Mouse (Mus musculus): ENCODE data around the gene 1700037H04Rik. TPM values are rescaled to one million over a fixed set of nuclear protein-coding genes. Genes with fewer than 3 reads are reported as not detected.

The 1700037H04Rik gene
- polyA plus RNA-seq, 1 experiment from 2014 or later, result 71.2 TPM

DNA sequence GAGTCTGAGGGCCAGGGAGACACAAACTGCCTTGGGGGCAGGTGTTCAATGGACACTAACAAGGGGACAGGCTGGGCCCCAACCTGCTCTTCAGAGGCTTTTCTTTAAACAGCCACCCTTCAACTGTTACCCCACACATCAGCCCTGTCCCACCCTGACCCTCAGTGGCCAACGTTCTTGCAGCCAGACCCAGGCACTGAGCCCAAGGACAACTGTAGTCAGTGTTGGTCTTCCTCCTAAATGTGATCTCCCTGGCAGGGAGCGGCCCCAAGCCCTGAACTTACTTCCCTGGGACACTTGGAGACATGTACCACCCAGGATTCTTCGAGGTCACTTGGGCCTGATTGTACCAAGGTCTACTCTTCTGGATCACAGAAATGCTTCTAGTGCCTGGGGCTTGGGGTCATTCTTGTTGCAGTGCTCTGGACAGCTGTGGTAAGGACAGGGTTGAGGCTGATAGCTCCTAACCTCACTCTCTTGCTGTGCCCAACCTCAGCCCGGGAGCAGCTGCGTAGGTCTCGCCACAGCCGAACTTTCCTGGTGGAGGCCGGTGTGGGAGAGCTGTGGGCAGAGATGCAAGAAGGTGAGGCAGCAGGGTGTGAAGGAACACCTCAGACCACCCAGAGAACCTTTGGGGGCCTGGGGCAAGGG lies 18.4 kb downstream of the 1700037H04Rik start:
- 90% methylated on average over 8 of the region's 8 CpGs for WGBS

DNA sequence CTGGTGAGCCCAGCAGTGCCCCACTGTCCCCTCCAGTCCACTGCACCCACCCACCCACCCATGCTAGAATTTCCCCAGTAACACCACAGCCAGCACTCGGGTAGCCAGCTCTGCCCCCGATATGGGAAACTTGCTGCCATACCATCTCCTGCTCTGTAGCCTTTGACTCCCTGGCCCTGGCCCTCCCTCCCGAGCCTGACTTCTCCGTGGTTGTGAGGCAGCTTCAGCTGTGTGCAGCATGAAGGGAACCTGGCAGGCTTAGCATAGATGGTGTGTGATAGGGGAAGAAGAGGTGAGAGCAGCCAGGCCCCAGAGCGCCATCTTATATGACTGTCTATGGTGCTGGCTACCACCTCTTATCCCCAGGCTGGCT lies 19.4 kb downstream of the 1700037H04Rik start:
- Histone ChIP-seq H3K9me3 (no peaks in the 10 kb centered on the region), H3K27ac (no peak overlapping the region), H3K4me3 (no peak overlapping the region), H3K27me3 (replicated peaks) (no peaks in the 10 kb centered on the region), H3K4me2 (no peak overlapping the region), H3K9ac (no peak overlapping the region), H3K36me3 (replicated peaks) (0 out of 2 replicates have a peak, but pooled peaks cover 9% of the 10 kb centered on the region), H3K4me1 (no peaks in the 10 kb centered on the region)
- 78% methylated on average over 5 of the region's 5 CpGs for WGBS
- no peak for ATAC-seq (replicated peaks)

More for the DNA sequence above, 18.4 kb downstream of the 1700037H04Rik start:
- H3K27ac ChIP-seq, result no peak overlapping the region
- no peak for ATAC-seq (replicated peaks)
- no peak overlapping the region for H3K4me2 ChIP-seq
- H3K36me3 ChIP-seq (replicated peaks), result peaks cover 15% of the 10 kb centered on the region; the same call in 1 of the 2 replicates
- H3K9ac ChIP-seq, result no peak overlapping the region
- no peaks in the 10 kb centered on the region for H3K9me3 ChIP-seq
- no peaks in the 10 kb centered on the region for H3K4me1 ChIP-seq
- no peaks in the 10 kb centered on the region for H3K27me3 ChIP-seq (replicated peaks)
- no peak overlapping the region for H3K4me3 ChIP-seq

DNA sequence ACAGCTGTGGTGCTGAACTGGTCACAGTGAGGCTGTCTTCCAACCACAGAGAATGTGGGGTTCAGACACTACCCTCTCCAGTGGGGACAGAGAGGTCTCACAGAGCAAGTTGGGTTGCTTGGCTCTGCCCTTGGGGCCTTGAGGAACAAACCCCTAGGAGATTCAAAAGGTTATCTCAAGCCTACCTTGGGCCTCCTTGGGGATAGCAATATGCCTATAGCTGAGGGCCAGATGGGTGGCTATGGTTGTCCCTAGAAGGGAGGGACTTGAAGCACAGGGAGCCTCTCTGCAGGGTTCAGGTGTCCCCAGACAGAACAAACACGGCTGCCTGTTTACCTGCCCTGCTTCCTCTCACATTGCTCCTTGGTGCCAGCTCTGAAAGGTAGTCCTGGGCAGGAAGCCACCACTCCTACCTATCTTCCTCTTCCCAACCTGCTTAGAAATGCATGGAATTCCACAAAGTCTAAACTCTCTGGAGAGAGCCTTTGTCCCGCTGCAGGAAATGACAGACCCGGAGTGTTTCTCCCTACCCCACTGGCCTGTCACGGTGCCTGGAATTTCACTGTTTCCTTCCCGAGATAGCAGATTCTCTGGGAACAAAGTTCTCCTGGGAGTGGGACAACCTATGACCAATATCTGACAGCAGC lies 19.9 kb downstream of the 1700037H04Rik start:
- WGBS, result 64% methylated on average over 5 of the region's 5 CpGs
- Histone ChIP-seq H3K27me3 (replicated peaks) (no peaks in the 10 kb centered on the region), H3K4me1 (no peaks in the 10 kb centered on the region), H3K36me3 (replicated peaks) (0 out of 2 replicates have a peak, but pooled peaks cover 7% of the 10 kb centered on the region), H3K9ac (no peak overlapping the region), H3K4me2 (no peak overlapping the region), H3K9me3 (no peaks in the 10 kb centered on the region), H3K4me3 (no peak overlapping the region), H3K27ac (no peak overlapping the region)
- ATAC-seq (replicated peaks), result no peak

DNA sequence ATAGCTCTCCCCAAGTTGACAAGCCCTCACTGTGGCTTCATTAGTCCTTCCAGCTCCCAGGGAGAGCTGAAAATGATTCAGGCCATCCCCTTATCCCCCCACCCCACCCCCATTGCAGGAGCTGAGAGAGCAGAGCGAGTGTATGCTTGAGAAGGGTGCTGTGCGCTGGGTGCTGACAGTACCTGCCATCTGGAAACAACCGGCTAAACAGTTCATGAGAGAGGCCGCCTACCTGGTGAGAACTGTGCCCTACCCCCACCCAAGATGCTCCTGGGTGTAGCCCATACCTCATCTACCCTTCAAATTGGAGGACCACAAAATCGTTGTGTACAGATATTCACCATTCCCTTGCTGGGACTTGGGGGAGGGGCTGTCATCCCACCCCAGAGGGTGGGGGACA lies 20.6 kb downstream of the 1700037H04Rik start:
- Histone ChIP-seq H3K4me1 (no peaks in the 10 kb centered on the region), H3K9ac (no peak overlapping the region), H3K27me3 (replicated peaks) (no peaks in the 10 kb centered on the region), H3K4me3 (no peak overlapping the region), H3K27ac (no peak overlapping the region), H3K36me3 (replicated peaks) (no peaks in the 10 kb centered on the region), H3K9me3 (no peaks in the 10 kb centered on the region), H3K4me2 (no peak overlapping the region)
- ATAC-seq (replicated peaks), result no peak
- WGBS, result 94% methylated on average over 5 of the region's 5 CpGs

DNA sequence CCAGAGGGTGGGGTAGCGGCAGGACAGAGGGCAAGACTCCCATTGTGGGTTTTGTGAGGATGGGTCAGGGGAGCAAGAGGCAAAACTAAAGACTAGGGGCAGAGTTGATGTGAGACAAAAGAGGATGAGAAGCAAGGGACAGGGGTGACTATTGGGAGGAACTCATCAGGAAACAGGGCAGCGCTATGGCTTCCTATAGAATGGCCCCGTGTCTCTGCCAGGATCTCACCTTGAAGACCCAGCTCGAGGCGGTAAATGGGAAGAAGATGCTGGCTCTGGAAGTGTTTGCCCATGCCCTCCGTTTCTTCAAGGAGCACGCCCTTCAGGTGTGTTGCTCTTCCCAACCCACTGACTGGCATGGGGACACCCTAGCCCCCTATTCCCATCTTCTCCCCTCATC lies 21.1 kb downstream of the 1700037H04Rik start:
- Histone ChIP-seq H3K4me2 (no peak overlapping the region), H3K36me3 (replicated peaks) (no peaks in the 10 kb centered on the region), H3K4me3 (no peak overlapping the region), H3K27ac (no peak overlapping the region), H3K27me3 (replicated peaks) (no peaks in the 10 kb centered on the region), H3K9me3 (no peaks in the 10 kb centered on the region), H3K4me1 (no peaks in the 10 kb centered on the region), H3K9ac (no peak overlapping the region)
- ATAC-seq (replicated peaks), result no peak
- WGBS, result 86% methylated on average over 7 of the region's 7 CpGs

DNA sequence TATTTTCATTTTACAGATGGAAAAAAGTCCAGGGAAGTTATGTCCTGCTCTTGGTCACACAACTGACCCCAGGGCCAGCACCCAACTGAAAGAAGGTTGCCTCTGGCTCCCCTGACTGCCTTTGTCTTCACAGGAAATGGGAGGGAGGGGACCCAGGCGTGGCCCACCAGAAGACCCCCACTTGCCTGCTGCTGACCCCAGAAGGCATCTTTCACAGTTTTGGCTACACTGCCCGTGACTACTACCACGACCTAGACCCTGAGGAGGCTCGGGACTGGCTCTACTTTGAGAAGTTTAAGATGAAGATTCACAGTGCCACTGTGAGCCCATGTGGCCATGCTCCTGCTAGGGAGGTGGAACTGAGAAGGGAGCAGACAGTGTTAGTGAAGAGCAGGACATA lies 21.6 kb downstream of the 1700037H04Rik start:
- Histone ChIP-seq H3K4me3 (no peak overlapping the region), H3K27ac (no peak overlapping the region), H3K9ac (no peak overlapping the region), H3K36me3 (replicated peaks) (no peaks in the 10 kb centered on the region), H3K4me1 (no peaks in the 10 kb centered on the region), H3K27me3 (replicated peaks) (no peaks in the 10 kb centered on the region), H3K9me3 (no peaks in the 10 kb centered on the region), H3K4me2 (no peak overlapping the region)
- WGBS, result 84% methylated on average over 4 of the region's 4 CpGs
- ATAC-seq (replicated peaks), result no peak

DNA sequence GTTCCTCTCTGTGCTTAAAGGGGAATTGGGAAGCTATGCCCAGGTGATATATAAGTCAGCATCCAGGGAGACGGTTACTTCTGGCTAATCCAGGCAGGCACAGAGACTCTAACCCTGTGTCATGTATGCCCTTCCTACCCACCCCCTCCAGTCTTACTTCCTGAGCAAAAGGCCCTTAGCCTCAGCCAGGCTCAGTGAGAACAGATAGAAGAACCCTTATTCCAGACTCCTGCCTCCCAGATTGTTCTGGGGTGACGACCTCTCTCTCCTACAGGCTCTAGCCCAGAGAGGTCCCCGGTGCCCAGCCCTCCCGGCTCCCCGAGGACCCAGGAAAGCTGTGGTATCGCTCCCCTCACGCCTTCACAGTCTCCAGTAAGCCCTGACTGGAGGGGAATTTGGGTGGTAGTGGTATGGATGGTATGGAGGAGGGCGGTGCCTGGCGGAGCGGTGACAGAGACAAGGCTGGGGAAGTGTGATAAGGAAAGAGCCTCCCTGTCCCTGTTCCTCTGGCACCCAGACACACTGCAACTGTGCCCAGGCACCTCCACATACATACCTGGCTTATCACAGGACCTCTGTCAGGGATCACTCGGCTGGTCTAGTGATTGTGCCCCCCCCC lies 24.3 kb downstream of the 1700037H04Rik start:
- Histone ChIP-seq H3K4me1 (no peaks in the 10 kb centered on the region), H3K27me3 (replicated peaks) (no peaks in the 10 kb centered on the region), H3K36me3 (replicated peaks) (no peaks in the 10 kb centered on the region), H3K9me3 (no peaks in the 10 kb centered on the region), H3K27ac (no peak overlapping the region), H3K9ac (no peak overlapping the region), H3K4me3 (no peak overlapping the region), H3K4me2 (no peak overlapping the region)
- ATAC-seq (replicated peaks), result no peak
- 82% methylated on average over 11 of the region's 11 CpGs for WGBS

DNA sequence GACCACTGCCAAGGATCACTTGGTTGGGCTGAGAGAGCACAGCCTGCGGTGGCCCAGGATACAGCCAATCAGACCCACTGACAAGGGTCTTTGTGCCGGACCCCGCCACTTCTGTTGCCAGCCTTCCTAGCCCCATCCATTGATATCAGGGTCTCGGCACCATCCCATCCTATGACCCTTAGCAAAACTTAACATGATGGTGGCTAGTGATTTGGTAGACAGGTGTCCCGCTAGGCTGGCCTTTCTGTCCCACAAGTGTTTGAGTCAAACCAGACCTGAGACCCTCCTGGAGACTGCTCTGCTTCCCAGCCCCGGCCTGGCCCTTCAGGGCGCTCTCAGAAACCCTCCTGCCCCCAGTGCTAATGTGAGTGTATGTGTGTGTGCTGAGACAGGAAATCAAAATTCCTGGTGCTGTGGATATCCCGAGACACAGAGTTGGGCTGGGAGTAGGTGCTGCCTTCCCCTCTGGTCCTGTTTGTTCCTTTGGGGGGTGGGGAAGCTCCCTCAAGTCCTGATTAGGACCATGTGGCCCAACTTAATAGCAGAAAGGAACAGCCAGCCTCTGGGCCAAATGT lies 25.0 kb downstream of the 1700037H04Rik start:
- Histone ChIP-seq H3K4me1 (no peaks in the 10 kb centered on the region), H3K27ac (no peak overlapping the region), H3K4me3 (no peak overlapping the region), H3K4me2 (no peak overlapping the region), H3K9me3 (no peaks in the 10 kb centered on the region), H3K9ac (no peak overlapping the region), H3K36me3 (replicated peaks) (no peaks in the 10 kb centered on the region), H3K27me3 (replicated peaks) (no peaks in the 10 kb centered on the region)
- ATAC-seq (replicated peaks), result no peak
- WGBS, result 84% methylated on average over 8 of the region's 8 CpGs

DNA sequence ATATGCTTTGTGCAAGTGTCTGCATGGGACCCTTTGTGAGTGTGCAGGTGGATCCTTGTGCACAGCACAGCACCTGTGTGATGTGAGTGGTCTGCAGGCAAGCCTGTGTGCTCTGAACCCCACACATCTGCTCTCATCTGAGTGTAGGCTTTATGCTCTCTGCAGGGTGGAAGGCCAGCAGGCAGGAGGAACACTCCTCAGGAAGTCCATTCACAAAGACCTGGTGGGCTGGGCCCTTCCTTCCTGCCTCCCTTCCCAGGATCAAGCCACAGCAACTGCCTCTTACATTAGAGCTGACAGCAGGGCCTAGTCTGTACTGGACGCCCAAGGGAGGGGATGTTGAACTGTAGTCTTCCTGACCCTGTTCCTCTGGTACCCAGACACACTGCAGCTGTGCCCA lies 25.5 kb downstream of the 1700037H04Rik start:
- H3K4me2 ChIP-seq, result no peak overlapping the region
- H3K27ac ChIP-seq, result no peak overlapping the region
- H3K4me3 ChIP-seq, result no peak overlapping the region
- no peaks in the 10 kb centered on the region for H3K27me3 ChIP-seq (replicated peaks)
- no peak overlapping the region for H3K9ac ChIP-seq
- H3K36me3 ChIP-seq (replicated peaks), result no peaks in the 10 kb centered on the region
- no peaks in the 10 kb centered on the region for H3K4me1 ChIP-seq
- no peaks in the 10 kb centered on the region for H3K9me3 ChIP-seq
- WGBS, result 67% methylated on average over 1 of the region's 1 CpGs
- ATAC-seq (replicated peaks), result no peak

DNA sequence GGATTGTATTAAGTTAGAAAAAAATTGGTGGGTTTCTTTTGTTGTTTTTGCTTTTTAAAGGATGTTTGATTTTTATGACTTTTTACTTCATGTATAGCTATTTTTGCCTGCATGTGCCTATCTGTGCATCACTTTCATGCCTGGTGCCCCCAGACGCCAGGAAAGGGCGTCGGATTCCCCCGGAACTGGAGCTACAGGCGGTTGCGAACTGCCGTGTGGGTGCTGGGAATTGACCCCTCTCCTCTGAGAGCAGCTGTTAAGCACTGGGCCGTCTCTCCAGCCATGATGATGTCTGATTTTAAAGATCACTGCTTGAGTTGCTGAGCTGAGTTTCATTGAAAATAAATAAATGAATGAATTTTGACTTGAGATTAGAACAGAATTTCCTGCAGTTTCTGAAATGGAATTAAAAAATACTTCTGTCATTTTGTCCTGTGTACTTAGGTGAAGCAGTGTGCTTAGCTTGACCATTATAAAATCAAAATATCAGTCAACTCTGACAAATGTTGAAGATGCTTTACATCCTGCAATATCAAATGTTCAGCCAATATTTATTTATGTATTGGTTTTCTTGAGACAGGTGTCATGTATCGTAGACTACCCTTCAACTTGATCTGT lies 26.8 kb downstream of the 1700037H04Rik start, which contains the start of gene Gm11037:
Gene Gm11037, plus strand, starts transcription at position 568 of the 618 bp plus-strand sequence.
- Histone ChIP-seq H3K27me3 (replicated peaks) (no peaks in the 10 kb centered on the region), H3K36me3 (replicated peaks) (no peaks in the 10 kb centered on the region), H3K9ac (no peak within 1 kb of the TSS), H3K27ac (no peak within 1 kb of the TSS), H3K4me2 (no peak within 1 kb of the TSS), H3K9me3 (no peaks in the 10 kb centered on the region), H3K4me1 (no peaks in the 10 kb centered on the region), H3K4me3 (no peak within 1 kb of the TSS)
- ATAC-seq (replicated peaks), result no peak
- 83% methylated on average over 9 of the region's 9 CpGs for WGBS

DNA sequence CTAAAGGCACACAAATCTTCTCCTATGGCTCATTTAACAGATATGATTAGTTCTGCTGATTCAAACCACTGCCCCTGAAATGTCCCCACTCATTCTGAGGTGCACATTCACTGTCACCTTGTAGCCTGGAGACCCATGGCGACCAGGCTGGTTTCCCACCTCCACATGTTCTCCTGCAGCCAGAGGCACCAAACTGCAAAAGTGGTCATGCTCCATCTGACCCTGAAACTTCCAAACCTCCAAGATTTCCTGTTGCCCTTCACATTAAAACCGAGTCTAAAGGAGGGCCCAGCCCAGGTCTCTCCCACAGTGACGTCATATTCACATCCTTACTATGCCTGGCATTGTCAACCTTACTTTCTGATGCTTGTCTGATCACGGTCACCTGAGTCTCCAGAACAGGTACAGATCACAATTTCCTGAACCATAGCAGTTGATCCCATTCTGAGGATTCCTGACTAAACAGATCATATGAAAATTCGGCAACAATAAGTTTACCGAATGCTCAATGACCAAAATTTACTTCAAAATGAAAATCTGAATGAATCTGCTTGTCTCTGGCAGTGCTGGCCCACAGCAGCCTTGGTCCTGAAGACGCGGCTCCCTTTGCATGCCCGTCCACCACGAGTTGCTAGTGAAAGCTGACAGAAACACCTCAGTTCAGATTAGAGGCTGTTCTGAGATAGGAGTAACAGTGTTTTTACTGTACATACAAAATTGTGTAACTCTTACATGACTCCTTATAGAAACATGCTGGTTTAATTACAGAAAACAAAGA lies 27.6 kb downstream of the 1700037H04Rik start:
- H3K9ac ChIP-seq, result no peak overlapping the region
- H3K4me1 ChIP-seq, result peaks cover 3% of the 10 kb centered on the region
- no peak overlapping the region for H3K4me3 ChIP-seq
- 88% methylated on average over 10 of the region's 10 CpGs for WGBS
- H3K9me3 ChIP-seq, result no peaks in the 10 kb centered on the region
- no peaks in the 10 kb centered on the region for H3K27me3 ChIP-seq (replicated peaks)
- no peak overlapping the region for H3K4me2 ChIP-seq
- no peaks in the 10 kb centered on the region for H3K36me3 ChIP-seq (replicated peaks)
- no peak for ATAC-seq (replicated peaks)
- no peak overlapping the region for H3K27ac ChIP-seq

DNA sequence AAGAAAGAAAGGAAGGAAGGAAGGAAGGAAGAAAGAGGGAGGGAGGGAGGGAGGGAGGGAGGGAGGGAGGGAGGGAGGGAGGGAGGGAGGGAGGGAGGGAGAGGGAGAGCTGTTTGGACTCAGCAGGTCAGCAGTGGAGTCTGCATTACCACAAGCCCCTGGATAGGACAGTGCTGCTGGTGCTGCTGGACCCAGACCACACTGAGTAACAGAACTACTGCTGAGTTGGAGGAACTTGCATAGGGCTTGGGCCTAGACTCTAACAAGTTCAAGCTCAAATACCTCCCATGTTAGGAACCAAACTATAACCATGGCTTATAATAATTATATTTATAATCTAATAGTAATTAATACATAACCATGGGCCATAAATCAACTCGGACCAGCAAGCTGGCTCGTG lies 29.0 kb downstream of the 1700037H04Rik start:
- Histone ChIP-seq H3K36me3 (replicated peaks) (no peaks in the 10 kb centered on the region), H3K9me3 (no peaks in the 10 kb centered on the region), H3K9ac (no peak overlapping the region), H3K4me1 (peaks cover 9% of the 10 kb centered on the region), H3K27me3 (replicated peaks) (no peaks in the 10 kb centered on the region), H3K4me3 (no peak overlapping the region), H3K27ac (no peak overlapping the region), H3K4me2 (no peak overlapping the region)
- no peak for ATAC-seq (replicated peaks)
- 95% methylated on average over 2 of the region's 2 CpGs for WGBS
